Mouse (Mus musculus): Measurements from ENCODE around the gene Nt5c3b. TPM values are rescaled to one million over a fixed set of nuclear protein-coding genes. Genes with fewer than 3 reads are reported as not detected.

Nt5c3b gene
- polyA plus RNA-seq, 2 experiments, result 138 to 140 TPM

GRCm38 (mm10) chr11:100377989-100378388 lies 63.6 kb downstream of the Nt5c3b start:
- Histone ChIP-seq H3K9me3 (ENCODE audit: control insufficient read depth, low read length) (no peaks in the 10 kb centered on the region), H3K4me2 (replicated peaks; ENCODE audit: low read depth, low read length, severe bottlenecking) (no peak overlapping the region), H3K4me3 (replicated peaks; ENCODE audit: low read length) (no peak overlapping the region), H3K9ac (ENCODE audit: low read depth, low read length, severe bottlenecking) (no peak overlapping the region), H3K4me1 (ENCODE audit: control insufficient read depth, insufficient read depth, low read length) (no peaks in the 10 kb centered on the region), H3K36me3 (ENCODE audit: control insufficient read depth, insufficient read depth, low read length) (peaks cover 79% of the 10 kb centered on the region), H3K27ac (replicated peaks; ENCODE audit: low read depth, low read length) (no peak overlapping the region), H3K27me3 (ENCODE audit: control insufficient read depth, insufficient read depth, low read length) (no peaks in the 10 kb centered on the region)
- no peak for TF ChIP-seq POLR2A (IDR thresholded peaks at IDR 0.05; ENCODE audit: borderline replicate concordance, extremely low read depth, insufficient read depth, insufficient read length)
- WGBS, result 95% methylated on average over 14 of the region's 14 CpGs
- no peak for ATAC-seq (ENCODE audit: low FRiP score, low read depth)
- no peak for DNase-seq (ENCODE audit: low spot score)

DNA sequence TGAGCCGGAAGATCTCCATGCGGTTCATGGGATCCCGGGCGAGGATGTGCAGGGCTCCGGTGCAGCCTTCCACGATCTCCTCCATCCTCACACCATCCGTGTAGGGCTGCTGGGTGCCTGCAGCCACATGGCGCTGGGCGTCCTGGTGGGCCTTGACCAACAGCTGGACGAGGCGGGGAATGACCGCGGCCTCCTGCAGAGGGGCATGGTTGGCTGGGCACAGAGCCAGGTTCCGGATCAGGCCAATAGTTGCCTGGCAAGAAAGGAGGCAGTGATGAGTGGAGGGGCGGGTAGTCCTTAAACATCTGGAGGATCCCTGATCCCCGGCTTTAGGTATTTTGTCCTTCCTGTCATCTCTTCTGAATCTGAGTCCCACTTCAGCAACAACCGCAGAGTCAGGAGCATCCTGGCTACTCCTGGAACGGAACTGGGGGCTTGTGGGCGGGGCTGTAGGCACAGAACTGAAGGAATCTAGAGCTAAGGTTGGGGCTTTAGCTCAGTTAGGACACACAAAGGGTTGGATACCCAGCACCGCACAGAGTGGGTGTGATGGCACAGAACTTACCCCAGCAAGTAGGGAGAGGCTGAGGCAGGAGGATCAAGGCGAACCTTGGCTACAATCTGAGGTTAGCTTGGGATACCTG lies 64.7 kb downstream of the Nt5c3b start:
- no peak for ATAC-seq (ENCODE audit: low FRiP score, low read depth)
- 89% methylated on average over 21 of the region's 21 CpGs for WGBS

DNA sequence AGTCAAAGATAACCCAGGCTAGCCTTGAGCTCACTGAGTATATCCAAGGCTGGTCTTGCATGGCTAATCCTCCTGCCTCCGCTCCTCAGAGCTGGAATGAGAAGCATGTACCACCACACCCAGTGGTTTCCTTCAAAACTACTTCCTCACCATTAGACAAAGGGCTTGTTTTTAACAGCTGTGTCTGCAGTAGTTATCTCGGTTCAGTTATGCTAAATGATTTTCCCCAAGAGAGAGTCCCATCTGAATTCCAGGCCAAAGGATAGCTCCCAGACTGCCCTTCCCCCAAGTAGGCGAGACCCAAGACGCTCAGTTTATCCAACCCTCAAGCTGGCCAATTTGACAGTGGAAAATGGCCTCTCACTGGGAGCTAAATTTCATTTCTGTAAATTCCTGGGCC lies 65.6 kb downstream of the Nt5c3b start:
- no peaks in the 10 kb centered on the region for H3K9me3 ChIP-seq (ENCODE audit: control insufficient read depth, low read length)
- H3K27ac ChIP-seq (replicated peaks; ENCODE audit: low read depth, low read length), result no peak overlapping the region; the same call in 1 of the 2 replicates
- ATAC-seq (ENCODE audit: low FRiP score, low read depth) (no peak), DNase-seq (ENCODE audit: low spot score) (no peak)
- peaks cover 80% of the 10 kb centered on the region for H3K36me3 ChIP-seq (ENCODE audit: control insufficient read depth, insufficient read depth, low read length)
- no peak for TF ChIP-seq POLR2A (IDR thresholded peaks at IDR 0.05; ENCODE audit: borderline replicate concordance, extremely low read depth, insufficient read depth, insufficient read length)
- no peak overlapping the region for H3K9ac ChIP-seq (ENCODE audit: low read depth, low read length, severe bottlenecking)
- H3K4me3 ChIP-seq (replicated peaks; ENCODE audit: low read length), result no peak overlapping the region
- no peaks in the 10 kb centered on the region for H3K27me3 ChIP-seq (ENCODE audit: control insufficient read depth, insufficient read depth, low read length)
- 66% methylated on average over 4 of the region's 4 CpGs for WGBS
- H3K4me1 ChIP-seq (ENCODE audit: control insufficient read depth, insufficient read depth, low read length), result no peaks in the 10 kb centered on the region
- no peak overlapping the region for H3K4me2 ChIP-seq (replicated peaks; ENCODE audit: low read depth, low read length, severe bottlenecking)

More for the DNA sequence above, 64.7 kb downstream of the Nt5c3b start:
- H3K4me1 ChIP-seq (ENCODE audit: control insufficient read depth, insufficient read depth, low read length), result no peaks in the 10 kb centered on the region
- H3K9me3 ChIP-seq (ENCODE audit: control insufficient read depth, low read length), result no peaks in the 10 kb centered on the region
- H3K4me2 ChIP-seq (replicated peaks; ENCODE audit: low read depth, low read length, severe bottlenecking), result no peak overlapping the region
- DNase-seq (ENCODE audit: low spot score), result no peak
- no peak overlapping the region for H3K9ac ChIP-seq (ENCODE audit: low read depth, low read length, severe bottlenecking)
- no peak overlapping the region for H3K4me3 ChIP-seq (replicated peaks; ENCODE audit: low read length)
- no peaks in the 10 kb centered on the region for H3K27me3 ChIP-seq (ENCODE audit: control insufficient read depth, insufficient read depth, low read length)
- H3K27ac ChIP-seq (replicated peaks; ENCODE audit: low read depth, low read length), result no peak overlapping the region
- TF ChIP-seq POLR2A (IDR thresholded peaks at IDR 0.05; ENCODE audit: borderline replicate concordance, extremely low read depth, insufficient read depth, insufficient read length), result no peak
- H3K36me3 ChIP-seq (ENCODE audit: control insufficient read depth, insufficient read depth, low read length), result peaks cover 77% of the 10 kb centered on the region

- Histone ChIP-seq H3K27ac (replicated peaks; ENCODE audit: low read depth, low read length) (no peak overlapping the region), H3K4me2 (replicated peaks; ENCODE audit: low read depth, low read length, severe bottlenecking) (no peak overlapping the region), H3K9ac (ENCODE audit: low read depth, low read length, severe bottlenecking) (no peak overlapping the region), H3K36me3 (ENCODE audit: control insufficient read depth, insufficient read depth, low read length) (peaks cover 76% of the 10 kb centered on the region), H3K27me3 (ENCODE audit: control insufficient read depth, insufficient read depth, low read length) (no peaks in the 10 kb centered on the region), H3K9me3 (ENCODE audit: control insufficient read depth, low read length) (no peaks in the 10 kb centered on the region), H3K4me3 (replicated peaks; ENCODE audit: low read length) (no peak overlapping the region), H3K4me1 (ENCODE audit: control insufficient read depth, insufficient read depth, low read length) (no peaks in the 10 kb centered on the region)
- no peak for TF ChIP-seq POLR2A (IDR thresholded peaks at IDR 0.05; ENCODE audit: borderline replicate concordance, extremely low read depth, insufficient read depth, insufficient read length)
- ATAC-seq (ENCODE audit: low FRiP score, low read depth) (no peak), DNase-seq (ENCODE audit: low spot score) (no peak)
- 91% methylated on average over 9 of the region's 9 CpGs for WGBS
These were observed 66.5 kb downstream of the Nt5c3b start for GRCm38 (mm10) chr11:100375127-100375526.

Small RNAs within 50 kb of the gene (microRNA-seq; reads per million reads assigned to microRNA genes)
- gene Gm27374, result not detected
- gene Mir7116, result not detected

Other genes starting within 250 kb of the Nt5c3b start
- 0.24 and 0.39 TPM in 2 replicates for gene Krt9, start 248.6 kb downstream of the Nt5c3b start, polyA plus RNA-seq (2012; rRNA removed)
- gene Krt9, start 248.6 kb downstream of the Nt5c3b start, polyA plus RNA-seq (2014; fragmentation: Nextera tagmentation; extraction: Ambion mirVana), result not detected in 2 replicates
- gene Krt14, start 234.3 kb downstream of the Nt5c3b start, polyA plus RNA-seq (2012; rRNA removed), result 238 and 293 TPM in 2 replicates
- 480 and 495 TPM in 2 replicates for gene Krt14, start 234.3 kb downstream of the Nt5c3b start, polyA plus RNA-seq (2014; fragmentation: Nextera tagmentation; extraction: Ambion mirVana)
- 0.24 and 0.26 TPM in 2 replicates for gene Krt16, start 192.9 kb downstream of the Nt5c3b start, polyA plus RNA-seq (2012; rRNA removed)
- gene Krt16, start 192.9 kb downstream of the Nt5c3b start, polyA plus RNA-seq (2014; fragmentation: Nextera tagmentation; extraction: Ambion mirVana), result 0.29 and 0.61 TPM in 2 replicates
- 22.1 and 28.1 TPM in 2 replicates for gene Krt17, start 180.8 kb downstream of the Nt5c3b start, polyA plus RNA-seq (2012; rRNA removed)
- gene Krt17, start 180.8 kb downstream of the Nt5c3b start, polyA plus RNA-seq (2014; fragmentation: Nextera tagmentation; extraction: Ambion mirVana), result 75.5 and 78.5 TPM in 2 replicates
- gene Krt42, start 171.9 kb downstream of the Nt5c3b start, polyA plus RNA-seq (2012; rRNA removed), result 0.06 and 0.08 TPM in 2 replicates
- gene Krt42, start 171.9 kb downstream of the Nt5c3b start, polyA plus RNA-seq (2014; fragmentation: Nextera tagmentation; extraction: Ambion mirVana), result not detected in 2 replicates
- gene Eif1, start 121.9 kb downstream of the Nt5c3b start, polyA plus RNA-seq (2012; rRNA removed), result 229 and 342 TPM in 2 replicates
- 1,852 and 1,886 TPM in 2 replicates for gene Eif1, start 121.9 kb downstream of the Nt5c3b start, polyA plus RNA-seq (2014; fragmentation: Nextera tagmentation; extraction: Ambion mirVana)
- gene Gast, start 107.4 kb downstream of the Nt5c3b start, polyA plus RNA-seq (2012; rRNA removed), result 0.36 and 0.74 TPM in 2 replicates
- 0.47 and 0.50 TPM in 2 replicates for gene Gast, start 107.4 kb downstream of the Nt5c3b start, polyA plus RNA-seq (2014; fragmentation: Nextera tagmentation; extraction: Ambion mirVana)
- 3.8 and 4.4 TPM in 2 replicates for gene Hap1, start 85.7 kb downstream of the Nt5c3b start, polyA plus RNA-seq (2012; rRNA removed)
- gene Hap1, start 85.7 kb downstream of the Nt5c3b start, polyA plus RNA-seq (2014; fragmentation: Nextera tagmentation; extraction: Ambion mirVana), result 1.4 and 1.6 TPM in 2 replicates
- gene Jup, start 44.0 kb downstream of the Nt5c3b start, polyA plus RNA-seq (2012; rRNA removed), result 111 and 123 TPM in 2 replicates
- gene Jup, start 44.0 kb downstream of the Nt5c3b start, polyA plus RNA-seq (2014; fragmentation: Nextera tagmentation; extraction: Ambion mirVana), result 145 and 159 TPM in 2 replicates
- gene P3h4, start 27.0 kb downstream of the Nt5c3b start, polyA plus RNA-seq (2012; rRNA removed), result 120 and 160 TPM in 2 replicates
- 92.1 and 95.2 TPM in 2 replicates for gene P3h4, start 27.0 kb downstream of the Nt5c3b start, polyA plus RNA-seq (2014; fragmentation: Nextera tagmentation; extraction: Ambion mirVana)
- 251 and 316 TPM in 2 replicates for gene Fkbp10, start 26.1 kb downstream of the Nt5c3b start, polyA plus RNA-seq (2012; rRNA removed)
- 179 and 187 TPM in 2 replicates for gene Fkbp10, start 26.1 kb downstream of the Nt5c3b start, polyA plus RNA-seq (2014; fragmentation: Nextera tagmentation; extraction: Ambion mirVana)
- 1.9 and 2.5 TPM in 2 replicates for gene Klhl10, start 109 bp upstream of the Nt5c3b start, polyA plus RNA-seq (2012; rRNA removed)
- 0.74 and 1.0 TPM in 2 replicates for gene Klhl10, start 109 bp upstream of the Nt5c3b start, polyA plus RNA-seq (2014; fragmentation: Nextera tagmentation; extraction: Ambion mirVana)
- gene Klhl11, start 30.9 kb upstream of the Nt5c3b start, polyA plus RNA-seq (2012; rRNA removed), result 5.5 and 5.8 TPM in 2 replicates
- 11.5 and 12.5 TPM in 2 replicates for gene Klhl11, start 30.9 kb upstream of the Nt5c3b start, polyA plus RNA-seq (2014; fragmentation: Nextera tagmentation; extraction: Ambion mirVana)
- 108 and 118 TPM in 2 replicates for gene Acly, start 86.2 kb upstream of the Nt5c3b start, polyA plus RNA-seq (2012; rRNA removed)
- 156 and 159 TPM in 2 replicates for gene Acly, start 86.2 kb upstream of the Nt5c3b start, polyA plus RNA-seq (2014; fragmentation: Nextera tagmentation; extraction: Ambion mirVana)
- gene Ttc25, start 103.8 kb upstream of the Nt5c3b start, polyA plus RNA-seq (2012; rRNA removed), result 0.42 and 0.55 TPM in 2 replicates
- 0.14 and 0.40 TPM in 2 replicates for gene Ttc25, start 103.8 kb upstream of the Nt5c3b start, polyA plus RNA-seq (2014; fragmentation: Nextera tagmentation; extraction: Ambion mirVana)
- 15.9 and 17.0 TPM in 2 replicates for gene Cnp, start 133.1 kb upstream of the Nt5c3b start, polyA plus RNA-seq (2012; rRNA removed)
- 21.3 and 26.0 TPM in 2 replicates for gene Cnp, start 133.1 kb upstream of the Nt5c3b start, polyA plus RNA-seq (2014; fragmentation: Nextera tagmentation; extraction: Ambion mirVana)
- 68.7 and 90.5 TPM in 2 replicates for gene Nkiras2, start 177.4 kb upstream of the Nt5c3b start, polyA plus RNA-seq (2012; rRNA removed)
- gene Nkiras2, start 177.4 kb upstream of the Nt5c3b start, polyA plus RNA-seq (2014; fragmentation: Nextera tagmentation; extraction: Ambion mirVana), result 76.4 and 82.9 TPM in 2 replicates
- gene Dnajc7, start 178.4 kb upstream of the Nt5c3b start, polyA plus RNA-seq (2012; rRNA removed), result 179 and 225 TPM in 2 replicates
- gene Dnajc7, start 178.4 kb upstream of the Nt5c3b start, polyA plus RNA-seq (2014; fragmentation: Nextera tagmentation; extraction: Ambion mirVana), result 73.3 and 74.1 TPM in 2 replicates

All from limb, embryonic 14.5 days (tissue).